Mouse (Mus musculus) limb, embryonic 15.5 days (tissue): ENCODE measurements at regions not wholly inside any gene's neighbourhood (a gene's known extent, or its start where the extent isn't known, plus 50 kb on each side); places are given as distances from the start of the nearest gene placed in this dataset.

Source experiments
- ATAC-seq: fragments of 200-750 bp; cut with Nextera tagmentation; 2 replicates; pipeline ENCODE4 v1.8.0; 2017; ENCODE audit warnings: low read depth, moderate TSS enrichment; ENCODE audit not compliant: insufficient number of reproducible peaks, low FRiP score, low TSS enrichment
- H3K27ac ChIP-seq: fragments of 300-500 bp; sonication (generic); 2 replicates; pipeline ENCODE4 v1.5.1; 2015; ENCODE audit warnings: moderate library complexity, mild to moderate bottlenecking, inconsistent platforms
- H3K27me3 ChIP-seq: fragments of 300-500 bp; sonication (generic); 2 replicates; pipeline ENCODE4 v1.6.1; 2015; ENCODE audit warnings: inconsistent platforms
- H3K36me3 ChIP-seq: fragments of 300-500 bp; sonication (generic); 2 replicates; pipeline ENCODE4 v1.6.1; 2015; ENCODE audit warnings: inconsistent platforms
- H3K4me1 ChIP-seq: fragments of 300-500 bp; sonication (generic); 2 replicates; pipeline ENCODE4 v1.6.1; 2015; ENCODE audit warnings: inconsistent platforms
- H3K4me2 ChIP-seq: fragments of 300-500 bp; sonication (generic); 2 replicates; pipeline ENCODE4 v1.6.1; 2015; ENCODE audit warnings: mild to moderate bottlenecking, inconsistent platforms
- H3K4me3 ChIP-seq: fragments of 300-500 bp; sonication (generic); 2 replicates; pipeline ENCODE4 v1.5.1; 2015; ENCODE audit warnings: mild to moderate bottlenecking, inconsistent platforms
- H3K9ac ChIP-seq: fragments of 300-500 bp; sonication (generic); 2 replicates; pipeline ENCODE4 v1.6.1; 2015; ENCODE audit warnings: inconsistent platforms
- H3K9me3 ChIP-seq: fragments of 300-500 bp; sonication (generic); 2 replicates; pipeline ENCODE4 v1.6.1; 2016; ENCODE audit warnings: inconsistent platforms
- WGBS: fragments of 180-500 bp; shearing (Covaris S2); methylation state at CpG from one replicate; pipeline ENCODE4 v1.1.7; 2015; 5-methylcytosine and 5-hydroxymethylcytosine counted together

- H3K27me3 ChIP-seq, result no peaks in the 10 kb centered on the region
- ATAC-seq, result no peak
Measured at GRCm38 (mm10) chr14:45714311-45714710, 56.4 kb upstream of the Ddhd1 start.

GRCm38 (mm10) chr14:45714786-45715185 is 56.8 kb upstream of the Ddhd1 start:
- no peaks in the 10 kb centered on the region for H3K36me3 ChIP-seq
- no peak overlapping the region for H3K4me2 ChIP-seq
- H3K4me1 ChIP-seq, result no peaks in the 10 kb centered on the region
- no peaks in the 10 kb centered on the region for H3K27me3 ChIP-seq
- H3K9me3 ChIP-seq, result no peaks in the 10 kb centered on the region
- no peak overlapping the region for H3K4me3 ChIP-seq
- ATAC-seq, result no peak
- H3K9ac ChIP-seq, result no peak overlapping the region
- no peak overlapping the region for H3K27ac ChIP-seq

More at GRCm38 (mm10) chr14:45714311-45714710, 56.4 kb upstream of the Ddhd1 start:
- 12% methylated on average over 1 of the region's 1 CpGs for WGBS
- Histone ChIP-seq H3K9ac (no peak overlapping the region), H3K4me2 (no peak overlapping the region), H3K4me1 (no peaks in the 10 kb centered on the region), H3K9me3 (no peaks in the 10 kb centered on the region), H3K4me3 (no peak overlapping the region), H3K36me3 (no peaks in the 10 kb centered on the region), H3K27ac (no peak overlapping the region)

- no peaks in the 10 kb centered on the region for H3K27me3 ChIP-seq
- no peak overlapping the region for H3K9ac ChIP-seq
- H3K27ac ChIP-seq, result no peak overlapping the region
- no peak overlapping the region for H3K4me2 ChIP-seq
- H3K4me1 ChIP-seq, result no peaks in the 10 kb centered on the region
- no peak for ATAC-seq
- no peaks in the 10 kb centered on the region for H3K36me3 ChIP-seq
- no peak overlapping the region for H3K4me3 ChIP-seq
- H3K9me3 ChIP-seq, result no peaks in the 10 kb centered on the region
- 41% methylated on average over 1 of the region's 1 CpGs for WGBS
Measured at GRCm38 (mm10) chr14:45716100-45716499, 58.2 kb upstream of the Ddhd1 start.

DNA sequence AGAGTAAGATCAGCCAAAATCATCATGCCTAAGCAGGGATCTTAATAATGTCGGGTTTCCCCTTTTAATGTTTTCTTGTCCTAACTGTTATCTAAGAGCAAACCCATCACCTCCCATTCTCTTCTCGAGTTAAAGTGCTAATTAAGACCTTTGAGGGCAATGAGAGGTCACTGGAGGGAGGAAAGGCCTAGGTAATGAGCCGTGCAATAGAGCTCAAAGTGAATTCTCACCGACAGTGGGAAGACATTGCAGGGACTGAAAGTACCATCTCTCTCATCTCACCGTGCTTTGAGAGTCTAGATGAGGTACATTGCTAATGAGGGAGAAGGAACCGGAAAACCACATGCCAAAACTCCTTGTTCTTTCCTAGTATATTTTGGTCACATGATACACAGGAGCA is 64.9 kb upstream of the Ddhd1 start:
- Histone ChIP-seq H3K27ac (no peak overlapping the region), H3K4me3 (no peak overlapping the region), H3K9ac (no peak overlapping the region), H3K4me1 (no peaks in the 10 kb centered on the region), H3K36me3 (no peaks in the 10 kb centered on the region), H3K4me2 (no peak overlapping the region), H3K27me3 (no peaks in the 10 kb centered on the region), H3K9me3 (no peaks in the 10 kb centered on the region)
- no peak for ATAC-seq
- 35% methylated on average over 6 of the region's 6 CpGs for WGBS

DNA sequence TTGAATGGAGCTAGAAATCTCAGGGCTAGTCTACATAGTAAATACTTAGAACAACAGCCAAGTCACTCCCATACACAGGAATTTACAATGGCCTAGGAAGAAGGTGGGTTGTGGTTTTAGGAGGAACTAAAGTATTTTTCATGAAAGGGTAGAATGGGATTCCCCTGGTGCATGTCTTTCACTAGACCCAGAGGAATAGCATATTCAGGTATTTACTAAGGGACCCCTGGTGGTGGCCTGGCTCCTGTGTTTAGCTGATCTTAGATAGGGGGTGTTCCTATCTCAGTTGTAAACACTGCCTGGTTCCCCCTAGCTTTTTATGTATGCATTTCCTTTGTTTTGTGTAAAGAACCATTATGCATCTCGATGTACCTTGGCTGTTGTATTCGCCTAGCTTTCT is 66.4 kb upstream of the Ddhd1 start:
- no peak for ATAC-seq
- WGBS, result 96% methylated on average over 2 of the region's 2 CpGs
- H3K4me1 ChIP-seq, result no peaks in the 10 kb centered on the region

GRCm38 (mm10) chr14:45734530-45735410 is 76.8 kb upstream of the Ddhd1 start:
- Histone ChIP-seq H3K4me2 (no peak overlapping the region), H3K36me3 (no peaks in the 10 kb centered on the region), H3K9me3 (no peaks in the 10 kb centered on the region), H3K9ac (no peak overlapping the region), H3K4me1 (no peaks in the 10 kb centered on the region), H3K27me3 (no peaks in the 10 kb centered on the region), H3K4me3 (no peak overlapping the region), H3K27ac (no peak overlapping the region)
- 86% methylated on average over 10 of the region's 10 CpGs for WGBS
- no peak for ATAC-seq

More for the DNA sequence above, 66.4 kb upstream of the Ddhd1 start:
- Histone ChIP-seq H3K9ac (no peak overlapping the region), H3K36me3 (no peaks in the 10 kb centered on the region), H3K4me3 (no peak overlapping the region), H3K27me3 (no peaks in the 10 kb centered on the region), H3K27ac (no peak overlapping the region), H3K9me3 (no peaks in the 10 kb centered on the region), H3K4me2 (no peak overlapping the region)

DNA sequence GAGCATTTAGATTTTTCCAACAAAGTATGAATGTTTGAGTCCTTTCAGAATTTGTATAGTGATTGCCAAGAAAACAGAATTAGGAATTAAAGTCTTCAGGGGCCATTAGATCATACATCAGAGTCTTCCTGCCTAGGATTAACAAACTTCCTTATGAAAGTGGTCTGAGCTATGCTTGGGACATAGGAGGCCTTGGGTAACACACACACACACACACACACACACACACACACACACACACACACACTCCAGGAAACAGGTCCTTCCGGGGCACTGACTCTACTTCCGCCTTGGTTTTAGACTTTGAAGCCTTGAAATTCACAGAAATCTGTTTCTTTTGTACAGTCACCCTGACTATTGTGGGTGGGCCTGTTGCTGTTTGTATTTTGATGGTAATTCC is 80.0 kb upstream of the Ddhd1 start:
- 86% methylated on average over 2 of the region's 2 CpGs for WGBS
- Histone ChIP-seq H3K4me3 (no peak overlapping the region), H3K27me3 (no peaks in the 10 kb centered on the region), H3K27ac (no peak overlapping the region), H3K9me3 (no peaks in the 10 kb centered on the region), H3K36me3 (no peaks in the 10 kb centered on the region), H3K9ac (no peak overlapping the region), H3K4me2 (no peak overlapping the region), H3K4me1 (no peaks in the 10 kb centered on the region)
- ATAC-seq, result no peak

GRCm38 (mm10) chr14:45739638-45740037 is 81.7 kb upstream of the Ddhd1 start:
- ATAC-seq, result no peak
- Histone ChIP-seq H3K4me1 (no peaks in the 10 kb centered on the region), H3K27ac (no peak overlapping the region), H3K4me2 (no peak overlapping the region), H3K4me3 (no peak overlapping the region), H3K36me3 (no peaks in the 10 kb centered on the region), H3K9ac (no peak overlapping the region), H3K9me3 (no peaks in the 10 kb centered on the region), H3K27me3 (no peaks in the 10 kb centered on the region)

- H3K27me3 ChIP-seq, result no peaks in the 10 kb centered on the region
- WGBS, result 39% methylated on average over 3 of the region's 3 CpGs
- no peak overlapping the region for H3K27ac ChIP-seq
- no peak overlapping the region for H3K4me3 ChIP-seq
- no peaks in the 10 kb centered on the region for H3K4me1 ChIP-seq
- no peak overlapping the region for H3K4me2 ChIP-seq
- no peaks in the 10 kb centered on the region for H3K9me3 ChIP-seq
- ATAC-seq, result no peak
- H3K9ac ChIP-seq, result no peak overlapping the region
- H3K36me3 ChIP-seq, result no peaks in the 10 kb centered on the region
Measured at GRCm38 (mm10) chr14:45740662-45741061, 82.7 kb upstream of the Ddhd1 start.

DNA sequence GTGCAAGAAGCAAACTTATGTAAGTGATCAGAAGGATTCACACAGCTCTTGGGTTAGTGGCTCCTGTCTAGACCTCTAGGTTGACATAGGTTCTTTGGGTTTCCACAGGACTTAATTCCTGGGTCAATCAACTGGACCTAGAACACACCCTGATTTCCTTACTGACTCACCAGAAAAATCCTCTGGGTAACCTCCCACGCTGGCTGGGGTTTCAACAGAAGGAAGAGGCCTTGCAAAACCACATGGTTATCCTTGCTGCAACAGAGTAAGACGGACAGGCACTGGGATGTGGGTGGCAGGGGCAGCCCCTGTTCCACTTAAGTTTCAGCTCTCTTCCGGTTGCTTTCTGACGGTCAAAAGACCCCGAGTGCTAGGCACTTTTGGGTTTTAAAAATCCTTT is 88.2 kb upstream of the Ddhd1 start:
- H3K4me2 ChIP-seq, result no peak overlapping the region
- no peak for ATAC-seq
- no peaks in the 10 kb centered on the region for H3K36me3 ChIP-seq
- H3K27ac ChIP-seq, result no peak overlapping the region
- H3K4me1 ChIP-seq, result no peaks in the 10 kb centered on the region
- H3K9ac ChIP-seq, result no peak overlapping the region
- no peak overlapping the region for H3K4me3 ChIP-seq
- H3K9me3 ChIP-seq, result no peaks in the 10 kb centered on the region
- 78% methylated on average over 5 of the region's 5 CpGs for WGBS
- no peaks in the 10 kb centered on the region for H3K27me3 ChIP-seq

DNA sequence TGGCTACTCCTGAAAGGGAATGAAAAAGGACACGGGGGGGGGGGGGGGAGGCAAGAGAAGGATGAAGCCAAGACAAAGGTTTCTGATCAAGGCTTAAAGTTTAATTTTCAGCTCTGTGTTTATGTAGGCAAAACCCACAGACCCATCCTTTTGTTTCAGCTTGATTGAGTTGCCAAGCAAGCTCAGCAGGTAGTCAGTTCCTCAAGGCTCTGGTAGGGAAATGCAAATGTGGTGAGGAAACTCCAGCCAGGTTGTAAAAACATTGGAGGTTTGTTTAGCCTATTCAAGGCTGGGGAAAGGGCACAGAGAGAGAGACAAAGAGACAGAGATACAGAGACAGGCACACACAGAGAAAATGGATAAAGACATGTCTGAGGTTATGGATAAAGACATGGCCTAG is 99.4 kb upstream of the Ddhd1 start:
- H3K4me2 ChIP-seq, result no peak overlapping the region
- WGBS, result 0% methylated on average over 1 of the region's 1 CpGs

GRCm38 (mm10) chr14:45760890-45761680 is 103.1 kb upstream of the Ddhd1 start:
- ATAC-seq, result no peak
- no peaks in the 10 kb centered on the region for H3K27me3 ChIP-seq
- no peak overlapping the region for H3K4me2 ChIP-seq
- no peaks in the 10 kb centered on the region for H3K36me3 ChIP-seq
- H3K4me3 ChIP-seq, result no peak overlapping the region
- no peak overlapping the region for H3K9ac ChIP-seq
- no peak overlapping the region for H3K27ac ChIP-seq
- no peaks in the 10 kb centered on the region for H3K4me1 ChIP-seq
- 96% methylated on average over 16 of the region's 16 CpGs for WGBS
- H3K9me3 ChIP-seq, result no peaks in the 10 kb centered on the region

More for the DNA sequence above, 99.4 kb upstream of the Ddhd1 start:
- ATAC-seq, result no peak
- H3K27me3 ChIP-seq, result no peaks in the 10 kb centered on the region
- H3K36me3 ChIP-seq, result no peaks in the 10 kb centered on the region
- H3K4me1 ChIP-seq, result no peaks in the 10 kb centered on the region
- no peak overlapping the region for H3K27ac ChIP-seq
- H3K4me3 ChIP-seq, result no peak overlapping the region
- no peak overlapping the region for H3K9ac ChIP-seq
- no peaks in the 10 kb centered on the region for H3K9me3 ChIP-seq
